Mouse (Mus musculus): ENCODE results near the gene Dnph1.

The Dnph1 gene

GRCm38 (mm10) chr17:46502775-46503174 lies 6.3 kb downstream of the Dnph1 start:
- ATAC-seq (ENCODE audit: low TSS enrichment) = no peak

- ATAC-seq (ENCODE audit: low TSS enrichment) = no peak
Measured at GRCm38 (mm10) chr17:46503847-46504638, 7.5 kb downstream of the Dnph1 start.

- no peak for ATAC-seq (ENCODE audit: low TSS enrichment)
Measured at GRCm38 (mm10) chr17:46505617-46506016, 9.1 kb downstream of the Dnph1 start.

- no peak for ATAC-seq (ENCODE audit: low TSS enrichment)
Measured at GRCm38 (mm10) chr17:46511059-46511710, 14.7 kb downstream of the Dnph1 start.

GRCm38 (mm10) chr17:46513329-46513728 lies 16.8 kb downstream of the Dnph1 start:
- no peak for ATAC-seq (ENCODE audit: low TSS enrichment)

GRCm38 (mm10) chr17:46519971-46520370 lies 23.5 kb downstream of the Dnph1 start:
- no peak for ATAC-seq (ENCODE audit: low TSS enrichment)

- no peak for ATAC-seq (ENCODE audit: low TSS enrichment)
Measured at GRCm38 (mm10) chr17:46520385-46520979, 24.0 kb downstream of the Dnph1 start.

GRCm38 (mm10) chr17:46521174-46521573 lies 24.7 kb downstream of the Dnph1 start:
- no peak for ATAC-seq (ENCODE audit: low TSS enrichment)

- ATAC-seq (ENCODE audit: low TSS enrichment) = no peak
Measured at GRCm38 (mm10) chr17:46521963-46522668, 25.6 kb downstream of the Dnph1 start.

- ATAC-seq (ENCODE audit: low TSS enrichment) = no peak
Measured at GRCm38 (mm10) chr17:46525065-46525464, 28.6 kb downstream of the Dnph1 start.

- peak; percentile 77; the same call in 1 of the 2 replicates for ATAC-seq (ENCODE audit: low TSS enrichment)
Measured at GRCm38 (mm10) chr17:46525579-46526307, 29.2 kb downstream of the Dnph1 start.

- peak; percentile 44; the same call in 1 of the 2 replicates for ATAC-seq (ENCODE audit: low TSS enrichment)
Measured at GRCm38 (mm10) chr17:46543661-46544060, 47.1 kb downstream of the Dnph1 start.

GRCm38 (mm10) chr17:46545813-46546564 lies 49.5 kb downstream of the Dnph1 start, which contains the start of gene Cul9:
Cul9 (minus strand) TSS chr17:46546388.
- ATAC-seq (ENCODE audit: low TSS enrichment) = peak; percentile 83

- no peak for ATAC-seq (ENCODE audit: low TSS enrichment)
Measured at GRCm38 (mm10) chr17:46546591-46546990, 50.1 kb downstream of the Dnph1 start.

GRCm38 (mm10) chr17:46546995-46547394 lies 50.5 kb downstream of the Dnph1 start:
- ATAC-seq (ENCODE audit: low TSS enrichment) = no peak

- ATAC-seq (ENCODE audit: low TSS enrichment) = no peak
Measured at GRCm38 (mm10) chr17:46547923-46548322, 51.4 kb downstream of the Dnph1 start.

- no peak for ATAC-seq (ENCODE audit: low TSS enrichment)
Measured at GRCm38 (mm10) chr17:46548741-46549140, 52.2 kb downstream of the Dnph1 start.

GRCm38 (mm10) chr17:46549193-46549592 lies 52.7 kb downstream of the Dnph1 start:
- ATAC-seq (ENCODE audit: low TSS enrichment) = no peak

Measured in frontal cortex, adult (tissue).